Mouse (Mus musculus) left cerebral cortex, adult 11 months (tissue): ENCODE measurements at regions not wholly inside any gene's neighbourhood (a gene's known extent, or its start where the extent isn't known, plus 50 kb on each side); places are given as distances from the start of the nearest gene placed in this dataset.

Experiments used
- DNase-seq: peaks from one replicate; pipeline ENCODE4 v3.0.0; 2022; ENCODE audit warnings: low spot score

DNA sequence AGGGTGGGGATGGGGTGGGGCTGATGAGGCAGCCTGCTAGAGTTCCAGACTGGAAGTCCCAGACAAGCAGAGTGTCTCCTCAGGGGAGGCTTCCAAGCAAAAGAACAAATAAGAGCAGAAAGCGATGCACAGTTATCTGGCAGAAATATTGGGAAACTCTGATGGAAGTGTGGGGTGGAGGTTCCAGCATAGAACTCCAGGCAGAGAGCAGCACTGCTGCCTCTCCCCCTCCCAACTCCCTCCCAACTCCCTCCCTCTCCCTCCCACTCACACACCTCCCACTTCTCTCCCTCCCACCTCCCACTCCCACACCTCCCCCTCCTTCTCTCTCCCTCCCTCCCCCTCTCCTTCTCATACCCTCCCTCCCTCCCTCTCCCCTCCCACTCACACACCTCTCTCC lies 313.3 kb downstream of the Glrx3 start:
- no peak for DNase-seq

DNA sequence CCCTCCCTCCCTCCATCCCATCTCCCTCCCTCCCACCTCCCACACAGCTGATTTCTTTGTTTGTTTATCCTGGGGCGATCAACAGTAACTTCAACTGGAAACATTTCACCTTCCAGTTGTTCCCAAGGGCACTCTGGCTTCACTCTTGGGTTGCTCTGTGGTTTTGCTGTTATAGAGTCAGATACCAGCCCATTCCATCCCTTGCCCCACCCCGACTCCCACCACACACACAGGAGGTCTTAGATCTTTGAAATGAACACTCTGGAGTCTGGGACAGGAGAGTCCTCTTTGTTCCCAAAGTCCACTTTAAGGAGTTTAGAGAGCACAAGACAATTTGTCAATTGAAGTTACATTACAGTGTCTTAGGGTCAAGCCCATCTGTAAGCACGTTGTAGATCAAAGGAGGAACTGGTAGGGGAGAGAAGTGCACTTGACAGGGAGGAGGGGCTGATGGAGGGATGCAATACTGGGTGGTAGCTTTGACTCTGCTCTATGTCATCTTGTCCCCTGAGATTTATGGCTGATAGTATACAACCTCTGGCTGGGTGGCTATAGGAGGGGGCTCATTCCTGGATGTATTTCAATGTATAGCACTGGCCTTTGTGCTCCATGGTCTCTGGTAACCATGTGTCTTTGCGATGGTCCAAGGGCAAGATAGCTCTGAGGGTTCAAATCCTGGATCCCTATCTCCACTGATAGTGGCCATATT lies 313.9 kb downstream of the Glrx3 start:
- no peak for DNase-seq

DNA sequence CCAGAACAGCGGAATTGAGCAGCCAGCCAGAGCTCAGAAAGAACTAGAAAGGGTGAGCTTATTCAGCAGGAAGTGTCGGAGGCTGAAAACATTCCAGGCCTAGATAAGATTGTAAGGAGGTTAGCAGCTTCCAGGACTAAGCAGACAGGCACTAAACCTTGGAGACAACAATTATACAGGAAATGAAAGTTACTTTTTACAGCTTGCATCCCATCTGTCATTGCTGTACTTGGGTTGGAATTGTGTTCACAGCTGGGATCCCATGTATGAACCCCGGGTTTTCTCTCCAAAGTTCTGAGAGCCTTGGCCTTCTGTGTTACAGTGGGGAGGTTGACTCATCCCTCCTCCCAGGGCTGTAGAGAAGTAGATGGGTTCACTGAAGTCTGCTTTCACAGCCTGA lies 328.5 kb downstream of the Glrx3 start:
- DNase-seq, result no peak

DNA sequence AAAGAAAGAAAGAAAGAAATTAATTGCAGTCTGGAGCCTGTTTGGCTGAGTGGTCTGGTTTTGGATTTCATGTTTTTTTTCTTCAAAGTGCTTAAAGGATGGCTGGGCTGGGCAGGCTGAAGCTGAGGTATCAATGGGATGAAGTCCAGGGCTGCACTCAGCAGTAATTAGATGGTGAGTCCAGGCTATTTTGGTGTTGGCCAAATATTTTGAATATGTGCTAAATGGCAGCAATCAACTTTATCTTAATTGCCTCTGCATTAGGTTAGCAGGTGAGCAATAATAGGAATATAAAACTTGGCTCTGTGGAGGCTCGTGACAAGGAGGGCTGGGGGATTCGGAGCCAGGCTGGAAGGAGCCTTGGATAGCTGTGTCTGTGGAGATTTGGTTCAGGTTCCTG lies 329.3 kb downstream of the Glrx3 start:
- DNase-seq, result no peak

DNA sequence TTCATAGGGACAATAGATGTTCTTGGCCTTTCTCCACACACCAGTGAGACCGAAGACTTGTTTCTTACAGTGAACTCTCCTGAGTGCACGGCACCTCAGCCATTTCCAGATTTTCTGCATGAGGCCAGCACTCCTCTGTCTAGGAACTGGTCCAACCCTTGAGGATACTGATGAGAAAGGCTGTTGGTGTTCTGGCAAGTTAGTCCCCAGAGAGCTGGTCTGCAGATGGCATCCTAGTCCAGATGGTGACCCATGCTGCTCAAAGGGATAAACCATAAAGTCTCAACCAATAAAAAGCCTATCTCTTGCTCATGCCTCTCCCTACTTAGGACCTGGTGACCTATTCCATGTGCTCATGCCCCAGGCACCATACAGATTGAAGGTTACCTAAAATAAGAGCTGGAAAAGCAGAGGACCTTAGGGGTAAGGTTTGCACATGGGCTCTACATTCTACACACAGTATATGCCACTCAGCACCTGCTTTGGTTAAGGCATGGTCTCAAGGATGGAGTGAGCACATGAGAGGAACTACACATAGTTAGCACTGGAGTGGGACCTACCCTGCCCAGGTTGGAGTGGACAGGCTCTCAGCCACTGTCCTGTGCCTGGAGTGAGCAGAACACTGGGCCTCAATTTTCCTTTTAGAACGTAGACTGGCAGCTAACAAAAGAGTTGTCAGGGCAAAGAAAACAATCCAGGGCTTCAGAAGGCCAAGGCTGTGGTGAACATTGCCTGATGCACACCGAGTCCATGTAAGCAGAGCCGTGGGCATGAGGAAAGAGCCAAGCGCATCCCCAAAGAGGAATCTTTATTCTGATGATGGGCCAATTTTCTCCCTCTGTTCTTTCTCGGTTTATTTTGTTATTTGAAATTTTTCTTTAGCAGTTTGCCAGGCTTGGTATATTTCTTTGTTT lies 335.9 kb downstream of the Glrx3 start:
- no peak for DNase-seq

DNA sequence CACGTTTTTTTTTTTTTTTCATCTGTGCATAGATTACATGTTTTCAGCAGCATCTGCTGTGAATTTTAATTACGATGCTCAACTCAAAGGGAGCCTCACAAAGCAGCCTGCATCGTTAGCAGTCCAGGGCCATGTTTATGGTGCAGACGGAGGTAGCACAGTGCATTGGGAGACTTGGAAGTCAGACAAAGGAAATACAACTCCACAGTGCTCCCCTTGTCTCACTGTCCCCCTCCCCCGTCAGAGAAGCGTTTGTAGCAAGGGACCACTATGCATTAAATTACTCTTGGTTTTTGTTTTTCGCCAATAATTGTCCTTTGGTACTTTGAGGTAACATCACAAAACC lies 336.5 kb downstream of the Glrx3 start:
- no peak for DNase-seq

DNA sequence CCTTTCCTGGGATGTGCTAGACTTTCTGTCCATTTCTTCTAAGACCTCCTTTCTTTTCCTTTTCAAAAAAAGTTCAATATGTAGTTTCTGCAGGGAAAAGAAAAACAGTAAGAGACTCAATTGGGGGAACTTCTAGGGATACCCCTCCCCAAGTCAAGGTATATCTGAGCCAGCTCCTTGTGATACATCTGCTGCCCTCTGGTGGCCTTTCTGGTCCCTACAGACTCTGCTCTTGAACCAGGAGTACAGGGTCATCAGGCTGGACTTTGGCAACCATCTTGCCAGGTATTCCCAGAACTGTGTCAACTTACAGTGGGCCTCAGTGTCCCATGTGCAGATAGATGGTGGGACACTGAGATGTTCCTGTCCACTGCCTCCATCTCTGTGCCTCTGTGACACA lies 346.5 kb downstream of the Glrx3 start:
- no peak for DNase-seq

DNA sequence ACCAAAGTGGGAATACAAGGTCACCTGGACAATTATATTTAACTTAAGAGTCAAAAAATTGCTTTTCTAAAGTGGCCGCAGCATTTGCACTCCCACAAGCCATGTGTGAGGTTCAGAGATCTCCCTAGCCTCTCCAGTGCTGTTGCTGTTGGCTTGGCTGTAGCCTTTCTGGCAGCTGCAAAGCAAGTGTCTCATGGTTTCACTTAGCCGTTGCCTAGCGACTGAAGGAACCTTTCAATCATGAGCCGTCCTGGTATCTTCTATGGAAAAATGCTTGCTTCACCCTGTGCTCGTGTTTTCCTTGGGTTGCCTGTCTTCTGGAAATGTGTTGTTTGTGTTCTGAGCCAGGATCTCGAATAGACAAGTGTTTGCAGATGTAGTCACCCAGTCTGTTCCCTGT lies 367.9 kb downstream of the Glrx3 start:
- no peak for DNase-seq

DNA sequence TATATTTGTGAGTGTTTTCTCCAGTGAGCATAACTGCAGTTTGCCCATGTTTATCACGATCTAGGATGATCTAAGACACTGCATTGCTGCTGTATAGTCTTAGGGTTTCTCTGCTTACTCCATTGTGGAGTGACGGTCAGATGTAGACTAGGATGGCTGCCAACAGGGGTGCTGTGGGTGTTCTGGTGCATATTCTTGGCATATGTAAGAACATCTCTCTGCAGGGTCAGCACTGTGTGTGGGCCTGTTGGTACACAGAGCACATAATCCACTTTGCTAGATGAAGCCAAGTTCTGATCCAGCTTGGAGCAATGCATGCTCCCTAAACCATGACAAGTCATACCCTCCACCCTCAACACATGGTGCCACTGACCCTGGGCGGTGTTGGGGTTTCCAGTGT lies 375.4 kb downstream of the Glrx3 start:
- DNase-seq, result no peak

DNA sequence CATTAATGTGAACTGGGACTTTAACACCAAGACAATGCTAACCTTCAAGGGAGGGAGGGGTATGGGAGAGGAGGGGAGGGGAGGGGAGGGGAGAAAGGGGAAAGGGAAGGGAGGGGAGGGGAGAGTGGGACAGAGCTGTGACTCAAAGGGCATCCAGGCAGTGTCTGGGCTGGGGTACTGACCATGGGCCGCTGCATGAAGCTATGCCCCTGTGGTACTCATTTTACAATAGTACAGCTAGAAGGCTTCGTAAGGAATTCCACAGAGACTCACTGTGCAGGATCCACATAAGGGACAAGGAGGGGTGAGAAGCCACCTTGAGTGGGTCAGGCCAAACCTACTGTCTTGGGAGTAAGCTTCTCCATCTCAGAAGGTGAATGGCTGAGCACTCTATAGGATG lies 403.1 kb downstream of the Glrx3 start:
- DNase-seq, result no peak

DNA sequence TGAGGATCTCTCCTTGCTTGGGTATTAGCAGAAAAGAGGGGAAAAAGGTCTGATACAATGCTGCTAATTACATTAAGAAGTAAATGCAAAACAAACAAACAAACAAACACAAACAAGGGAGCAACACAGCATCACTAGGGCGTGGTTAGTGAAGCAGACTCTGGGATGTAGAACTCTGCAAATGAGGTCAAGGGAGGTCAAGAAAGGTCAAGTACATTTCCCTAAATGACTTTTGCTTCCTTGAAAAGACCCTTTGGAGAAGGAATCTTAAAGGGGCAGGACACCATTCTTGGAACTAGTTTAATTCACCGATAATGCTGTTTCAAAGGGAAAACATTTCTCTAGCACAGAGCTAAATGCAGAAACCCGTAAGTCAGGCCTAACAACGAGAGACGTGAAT lies 403.6 kb downstream of the Glrx3 start:
- DNase-seq, result no peak

DNA sequence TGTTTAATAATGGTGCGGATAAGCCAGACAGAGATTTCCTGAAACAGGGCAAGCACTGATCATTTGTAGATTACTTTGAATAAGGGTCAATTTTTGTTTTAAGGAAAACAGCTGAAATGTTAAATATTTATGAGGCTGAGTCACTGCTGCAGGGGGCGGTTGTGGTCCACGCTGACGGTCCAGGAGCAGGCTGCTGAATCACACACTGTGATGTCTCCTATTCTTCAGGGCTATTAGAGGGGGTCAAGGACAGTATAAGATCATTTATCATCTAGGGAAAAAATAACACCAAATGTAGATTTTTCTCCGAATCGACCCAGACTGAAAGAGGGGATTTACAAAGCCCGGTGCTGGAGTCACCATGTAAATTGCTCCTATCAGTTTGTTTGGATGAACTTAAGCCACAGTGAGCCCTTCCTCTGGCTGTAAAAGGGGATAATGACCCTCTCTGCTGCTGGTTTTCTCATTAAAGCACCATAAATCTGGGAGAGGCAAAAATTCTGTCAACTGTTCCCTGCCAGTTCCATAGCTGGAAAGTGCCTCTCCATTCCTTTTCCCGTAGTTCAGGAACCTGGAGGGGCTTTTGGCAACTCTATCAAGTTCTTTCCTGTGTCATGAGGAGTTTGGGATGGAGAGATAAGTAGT lies 404.2 kb downstream of the Glrx3 start:
- no peak for DNase-seq

DNA sequence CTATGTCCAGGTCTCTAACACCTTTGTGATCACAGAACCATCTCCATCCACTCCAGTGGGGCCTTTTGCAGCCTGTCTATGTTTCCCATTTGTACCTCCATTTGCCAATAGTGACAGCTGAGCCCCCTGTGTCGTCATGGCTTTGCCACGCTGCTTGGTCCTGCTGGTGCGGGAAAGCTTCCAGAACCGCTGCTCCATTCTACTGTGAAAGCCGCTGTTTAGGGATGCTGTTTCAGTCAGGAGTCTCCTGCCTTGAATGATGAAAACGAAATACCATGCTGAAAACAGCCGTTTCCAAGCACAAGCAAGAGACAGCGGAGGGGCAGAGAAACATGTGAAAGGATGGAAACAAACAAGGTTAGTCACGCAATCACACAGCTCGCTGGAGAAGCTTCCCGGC lies 410.4 kb downstream of the Glrx3 start:
- DNase-seq, result no peak

DNA sequence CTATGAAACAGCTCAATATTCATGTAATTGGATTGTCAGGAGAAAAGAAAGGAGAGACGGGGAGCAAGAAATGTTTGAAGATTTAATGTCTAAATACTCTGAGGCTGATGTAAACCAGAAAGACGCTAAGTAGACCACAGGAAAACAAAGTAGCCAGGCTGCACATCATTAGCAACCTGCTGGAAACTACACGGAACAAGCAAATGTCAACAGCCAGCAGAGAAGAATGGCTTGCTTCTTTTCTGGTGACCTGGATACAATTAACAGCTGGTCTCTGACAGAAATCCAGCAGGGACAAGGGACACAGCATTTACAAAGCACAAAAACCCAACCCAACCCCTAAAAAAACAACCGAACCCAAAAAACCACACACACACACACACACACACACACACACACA lies 413.6 kb downstream of the Glrx3 start:
- DNase-seq, result no peak

DNA sequence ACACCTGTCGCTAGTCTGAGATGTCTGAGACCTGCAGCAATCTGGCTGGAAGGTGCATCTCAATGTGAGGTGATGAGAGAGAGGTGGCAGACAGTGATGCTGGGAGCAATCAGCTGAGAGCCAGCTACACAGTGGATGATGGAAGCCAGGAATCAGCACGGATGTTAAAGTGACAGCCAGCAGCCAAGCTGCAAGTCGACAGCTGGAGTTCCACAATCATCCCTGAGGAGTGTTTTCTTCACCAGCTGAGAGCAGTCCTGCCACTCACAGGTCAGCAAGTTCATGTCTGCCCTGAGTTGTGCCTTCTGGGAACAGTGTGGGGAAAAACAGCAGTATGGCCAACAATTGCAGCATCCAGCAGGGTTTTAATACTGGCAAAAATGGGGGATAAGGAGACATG lies 422.3 kb downstream of the Glrx3 start:
- no peak for DNase-seq

DNA sequence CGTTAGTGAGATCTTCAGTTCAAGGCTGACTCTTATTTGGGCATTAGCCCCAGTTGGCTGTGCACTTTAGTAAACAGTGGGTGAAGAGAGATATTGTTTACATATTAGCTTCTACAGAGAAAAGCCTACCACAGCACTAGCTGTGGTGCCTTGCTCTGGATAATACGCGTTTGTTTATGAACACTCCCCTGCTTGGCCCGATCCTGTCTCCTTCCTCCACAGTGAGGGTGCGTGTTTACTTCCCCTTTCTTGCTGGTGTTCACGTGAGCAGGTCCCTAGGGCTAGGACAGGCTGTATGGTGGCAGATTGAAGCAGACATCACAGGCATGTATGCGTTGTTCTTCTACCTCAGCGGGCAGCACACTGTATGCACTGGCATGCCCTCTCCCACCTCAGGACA lies 423.1 kb downstream of the Glrx3 start:
- DNase-seq, result no peak

DNA sequence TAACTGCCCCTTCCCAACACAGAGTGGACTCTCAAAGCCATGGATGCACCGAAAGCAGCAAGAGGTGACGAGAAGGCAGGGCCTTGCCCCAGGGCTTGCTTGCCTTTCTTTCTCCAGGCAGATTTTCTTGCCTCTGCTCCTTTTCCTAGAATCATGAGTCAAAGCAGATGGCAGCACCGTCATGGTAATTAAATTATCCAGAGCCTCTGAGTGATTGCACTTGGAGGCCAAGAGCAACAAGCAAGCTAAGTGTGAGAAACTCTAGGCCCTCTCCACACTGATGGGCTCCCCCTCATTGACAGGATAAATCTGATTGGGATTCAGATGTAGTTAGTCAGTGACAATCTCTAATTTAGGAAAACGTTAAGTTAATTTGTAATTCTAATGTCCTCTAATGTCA lies 427.5 kb downstream of the Glrx3 start:
- DNase-seq, result no peak

DNA sequence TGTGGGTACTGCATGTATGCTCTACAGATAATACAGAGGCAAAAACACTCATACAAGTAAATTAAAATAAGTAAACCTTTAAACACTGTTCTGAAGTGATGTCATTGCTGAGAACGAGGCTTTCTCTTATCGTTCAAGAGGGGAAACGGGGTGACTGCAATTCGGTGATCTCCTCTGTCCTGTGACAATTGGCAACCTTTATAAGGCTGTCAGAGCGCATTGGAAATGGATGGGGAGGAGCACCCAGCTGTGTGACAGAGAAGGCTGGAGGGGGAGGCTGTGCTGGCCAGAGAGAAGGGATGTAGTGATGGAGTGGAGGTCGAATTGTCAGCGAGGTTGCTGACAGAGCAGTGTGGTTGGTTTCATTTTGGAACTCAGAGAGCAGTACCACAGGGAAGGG lies 428.0 kb downstream of the Glrx3 start:
- no peak for DNase-seq

DNA sequence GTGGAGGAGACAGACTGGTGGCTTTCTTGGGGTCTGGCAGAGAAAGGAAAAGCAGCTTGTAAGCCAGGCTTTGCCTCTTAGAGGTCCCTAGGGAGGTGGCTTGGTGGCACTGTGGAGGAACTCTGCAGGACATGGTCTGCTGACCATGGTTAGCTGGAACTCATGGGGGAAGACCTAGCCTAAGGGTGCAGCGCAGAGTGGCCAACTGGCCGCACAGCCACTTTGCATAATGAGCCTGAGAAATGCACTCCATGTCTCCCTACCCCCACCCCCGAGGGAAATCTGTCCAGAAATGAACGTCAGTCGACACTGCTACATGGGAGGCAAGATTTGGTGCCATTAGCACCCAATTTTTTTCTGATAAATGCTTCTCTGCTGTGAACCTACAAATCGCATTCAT lies 429.5 kb downstream of the Glrx3 start:
- DNase-seq, result no peak

DNA sequence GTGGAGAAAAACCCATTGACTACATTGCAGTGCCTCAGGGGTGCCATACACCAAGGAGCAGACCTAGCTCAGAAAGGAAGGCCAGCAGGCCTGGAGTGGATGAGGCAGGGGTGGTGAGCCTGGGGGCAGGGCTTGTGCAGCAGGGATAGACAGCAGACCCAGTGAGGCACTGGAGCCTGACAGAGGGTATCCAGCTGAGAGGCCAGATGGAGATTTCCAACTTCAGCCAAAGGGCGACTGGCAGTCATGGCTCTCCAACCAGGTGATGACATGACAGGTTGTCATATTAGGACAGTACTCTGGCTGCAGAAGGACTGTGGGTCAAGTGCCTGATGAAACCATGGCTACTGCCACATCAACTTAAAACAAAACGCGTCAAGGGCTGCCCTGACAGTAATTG lies 431.1 kb downstream of the Glrx3 start:
- no peak for DNase-seq

DNA sequence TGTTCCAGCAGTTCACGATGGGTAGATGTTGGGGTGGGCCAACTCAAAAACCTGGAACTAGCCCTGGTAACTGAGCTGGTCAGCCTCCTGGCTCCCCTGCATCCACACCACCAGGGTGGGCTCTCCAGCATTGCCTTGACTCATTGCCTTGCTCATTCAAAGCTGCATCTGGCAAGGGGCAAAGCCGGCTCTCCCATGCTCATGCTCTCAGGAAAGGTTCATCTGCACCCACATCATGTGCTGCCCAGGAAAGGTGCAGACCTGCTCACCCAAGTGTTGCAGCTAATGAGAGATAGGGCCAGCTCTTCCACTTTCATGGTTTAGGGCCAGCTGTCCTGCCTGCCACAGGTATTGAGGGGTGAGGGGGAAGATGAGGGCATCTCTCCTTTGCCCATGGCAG lies 437.9 kb downstream of the Glrx3 start:
- DNase-seq, result no peak

DNA sequence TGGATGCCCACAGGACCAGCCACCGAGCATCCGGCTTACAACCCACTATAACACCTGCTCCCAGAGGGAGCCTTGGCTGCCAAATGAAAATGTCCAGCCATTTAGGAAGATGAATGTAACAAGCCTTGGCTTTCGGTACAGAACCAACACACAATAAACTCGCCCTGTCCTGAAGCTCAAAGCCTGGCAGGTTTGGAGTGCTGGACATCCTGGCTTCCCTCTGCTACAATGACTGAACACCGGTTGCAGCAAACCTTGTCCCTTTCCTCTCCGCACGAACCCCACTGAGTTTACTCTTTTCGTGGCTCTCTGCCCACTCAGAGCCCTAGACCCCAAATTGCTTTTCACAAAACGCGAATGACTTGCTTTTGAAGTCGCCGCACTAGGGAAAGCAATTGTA lies 441.9 kb downstream of the Glrx3 start:
- no peak for DNase-seq

DNA sequence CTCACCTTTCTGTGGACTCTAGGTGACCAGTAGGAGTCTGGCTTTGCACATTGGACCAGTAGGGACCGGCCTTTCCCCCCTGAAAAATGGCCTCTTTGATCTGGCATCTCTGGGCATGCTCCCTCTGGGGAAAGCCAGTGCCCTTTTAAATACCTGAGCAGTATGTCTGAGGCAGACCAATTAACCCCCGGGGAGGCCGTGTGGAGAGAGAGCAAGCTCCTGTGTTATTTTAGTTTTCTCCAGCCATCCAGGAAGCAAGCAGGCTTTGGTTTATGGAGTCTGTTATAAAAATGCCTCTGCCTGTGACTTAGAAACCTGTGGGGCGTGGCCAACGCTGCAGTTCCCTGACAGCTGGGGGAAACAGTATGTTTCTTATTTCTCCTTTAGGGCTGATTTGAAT lies 445.5 kb downstream of the Glrx3 start:
- no peak for DNase-seq
